Mouse (Mus musculus) MN1 (cell line): ENCODE data around the gene Itga8.

Experiments
- DNase-seq: peaks from one replicate; pipeline ENCODE4 v3.0.0-alpha.2; 2016; ENCODE audit warnings: low spot score

Itga8 gene

DNA sequence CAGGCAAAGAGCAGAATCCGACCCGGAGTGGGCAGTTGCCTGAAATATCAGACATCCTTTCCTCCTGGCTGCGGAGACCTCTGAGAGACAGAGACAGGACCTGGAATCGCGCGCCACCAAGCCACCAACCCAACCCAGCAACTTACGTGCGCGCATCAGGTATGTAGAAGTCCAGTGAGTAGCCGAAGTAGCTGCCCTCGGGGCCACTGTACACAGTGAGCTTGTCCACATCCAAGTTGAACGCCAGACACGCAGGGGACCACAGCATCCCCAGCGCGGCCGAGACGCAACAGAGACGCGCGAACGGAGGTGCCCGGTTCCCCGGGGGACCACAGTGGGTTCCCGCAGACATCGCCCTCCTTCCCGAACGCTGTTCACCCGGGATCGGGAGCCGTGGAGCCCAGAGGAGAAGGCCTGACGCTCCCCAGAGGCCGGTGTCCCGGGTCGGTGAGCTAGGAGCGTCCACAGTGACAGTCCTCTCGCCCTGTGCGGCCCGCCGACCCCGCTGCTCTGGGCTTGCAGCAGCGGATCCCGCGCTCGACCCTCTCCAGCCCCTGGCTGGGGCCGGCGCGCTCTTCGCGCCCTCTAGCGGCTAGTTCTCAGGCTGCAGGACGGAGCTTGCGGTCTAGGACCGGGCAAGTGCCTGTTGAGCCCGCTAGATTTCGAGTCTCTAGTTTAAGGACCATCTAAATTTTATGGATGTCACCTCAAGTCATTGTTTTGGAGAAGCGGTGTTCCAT is at the start of gene Itga8:
Itga8 (minus strand) TSS at position 492 of the 740 bp plus-strand sequence.
- DNase-seq, result peak; percentile 86

DNA sequence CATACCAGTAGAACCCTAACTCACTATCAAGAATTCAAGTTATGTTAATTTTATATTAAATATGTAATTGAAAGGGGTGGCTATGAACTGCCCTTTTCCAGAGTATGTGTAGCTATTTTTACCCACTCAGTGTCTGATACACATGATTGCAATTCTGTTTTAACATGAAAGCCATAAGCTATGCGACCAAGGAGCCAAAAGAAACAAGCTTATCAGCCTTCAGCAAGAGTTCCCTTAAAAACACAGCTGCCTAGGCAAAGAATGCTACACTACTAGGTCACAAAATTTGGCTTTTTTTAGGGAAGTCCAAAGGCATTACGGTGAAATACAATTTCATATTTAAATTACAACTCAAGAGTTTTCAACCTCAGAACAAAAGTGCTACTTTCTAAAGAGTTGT is 47.2 kb upstream of the Itga8 start:
- no peak for DNase-seq

DNA sequence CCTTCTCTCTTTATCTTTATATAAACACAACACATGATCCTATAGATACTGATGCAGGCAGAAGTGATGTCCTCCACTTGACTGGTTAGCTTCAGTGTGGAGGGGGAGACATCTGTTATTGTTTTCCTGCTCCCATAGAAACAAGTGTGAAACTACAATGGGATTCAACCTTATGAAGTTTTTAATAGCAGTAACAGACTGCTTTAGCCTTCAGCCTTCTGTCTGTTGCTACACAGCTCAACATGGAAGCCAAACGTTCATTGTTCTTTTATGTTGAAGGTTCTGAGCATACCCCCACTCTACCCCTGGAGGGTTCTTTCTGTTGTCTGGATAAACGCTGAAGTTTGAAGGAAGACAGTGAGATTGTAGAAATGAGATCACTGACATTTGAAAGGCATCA is 30.2 kb upstream of the Itga8 start:
- no peak for DNase-seq

DNA sequence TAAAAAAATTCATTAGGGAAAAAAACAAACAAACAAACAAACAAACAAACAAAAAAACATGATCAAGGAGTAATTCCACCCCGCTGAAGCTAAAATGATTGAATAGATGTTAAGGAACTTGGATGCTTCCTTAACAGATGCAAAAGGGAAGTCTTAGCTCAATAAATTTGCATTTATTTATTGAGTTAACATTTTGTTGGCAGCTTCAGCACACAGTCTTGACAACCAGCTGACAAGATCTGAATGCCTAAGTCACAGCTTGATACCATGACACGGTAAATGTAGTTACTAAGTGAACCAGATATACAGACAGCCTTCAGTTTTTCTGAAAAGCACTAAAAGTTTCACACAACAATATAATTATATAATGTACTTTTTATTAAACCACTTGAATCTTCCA is 27.9 kb upstream of the Itga8 start:
- no peak for DNase-seq

DNA sequence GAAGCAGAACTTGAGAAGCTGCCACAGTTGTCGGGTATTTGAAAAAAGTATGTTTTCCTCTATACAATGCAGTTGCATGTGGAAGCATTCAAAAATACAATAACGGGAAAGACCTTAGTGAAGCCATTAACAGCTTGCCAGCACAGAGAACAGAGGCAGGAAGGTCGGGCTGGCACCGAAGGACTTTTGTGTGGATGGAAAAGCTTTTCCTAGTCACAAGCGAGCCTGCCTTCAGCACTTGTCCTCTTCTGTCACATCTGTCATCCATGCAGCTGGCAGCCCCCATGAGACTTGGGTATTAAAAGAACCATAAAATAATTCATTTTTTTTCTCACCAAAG is 27.3 kb upstream of the Itga8 start:
- no peak for DNase-seq

DNA sequence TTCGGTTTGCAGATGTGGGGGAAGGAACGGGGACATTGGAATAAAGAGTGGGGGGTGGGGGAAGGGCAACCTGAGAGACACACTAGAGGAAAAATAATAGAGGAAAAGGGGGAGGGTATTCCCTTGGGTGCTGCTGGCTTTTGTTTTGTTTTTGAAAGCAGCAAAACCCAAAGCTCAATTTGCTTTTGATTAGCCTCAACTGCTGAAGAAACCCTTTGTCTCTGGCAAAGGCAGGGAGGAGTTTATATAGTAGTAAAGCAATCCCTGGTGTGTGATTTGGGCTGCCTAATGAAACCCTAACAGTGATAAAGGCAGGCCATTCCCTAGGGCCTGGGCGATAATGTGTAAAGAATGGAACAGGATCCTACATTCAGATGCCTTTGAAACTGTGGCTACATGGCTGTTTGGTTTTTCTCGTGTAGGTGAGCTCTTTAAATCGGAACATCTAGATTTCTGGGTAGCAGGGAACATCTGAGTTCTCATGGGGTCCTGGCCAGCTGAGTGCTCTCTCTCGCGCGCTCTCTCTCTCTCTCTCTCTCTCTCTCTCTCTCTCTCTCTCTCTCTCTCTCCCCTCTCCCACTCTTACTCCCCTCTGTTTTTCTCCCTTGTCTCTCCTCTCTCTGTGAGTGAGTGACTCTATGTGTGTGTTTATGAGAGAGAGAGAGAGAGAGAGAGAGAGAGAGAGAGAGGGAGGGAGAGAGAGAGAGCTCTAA is 26.8 kb upstream of the Itga8 start:
- DNase-seq, result no peak

DNA sequence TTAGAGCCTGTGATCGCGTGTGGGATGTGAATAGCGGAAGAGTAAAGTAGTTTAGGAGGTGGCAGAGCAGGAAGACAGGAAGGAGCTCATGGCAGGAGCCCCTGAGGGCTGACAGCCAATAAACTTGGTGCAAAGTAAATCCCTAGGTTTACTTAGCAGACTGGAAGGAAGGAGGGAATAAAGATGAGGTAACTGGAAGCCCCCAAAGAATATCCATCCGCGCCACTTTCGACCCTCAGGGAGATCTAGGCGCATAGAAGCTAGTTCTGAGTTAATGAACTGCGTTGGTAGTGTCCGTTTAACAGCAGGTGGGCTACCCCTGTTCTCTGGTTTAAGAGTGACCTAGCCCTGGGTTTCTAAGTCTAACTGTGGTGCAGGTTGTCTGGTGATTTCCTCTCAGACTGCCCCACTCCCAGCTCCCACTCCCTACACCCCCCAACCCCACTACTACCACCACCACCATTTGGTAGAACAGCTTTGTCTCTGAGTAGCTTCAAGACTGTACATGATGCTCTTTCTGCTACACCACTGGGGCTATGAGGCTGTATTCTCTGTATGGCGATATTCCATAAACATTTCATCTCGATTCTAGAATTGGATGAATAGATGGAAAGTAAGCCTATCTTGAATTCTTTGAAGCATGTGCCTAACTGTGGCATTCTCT is 26.1 kb upstream of the Itga8 start:
- no peak for DNase-seq

DNA sequence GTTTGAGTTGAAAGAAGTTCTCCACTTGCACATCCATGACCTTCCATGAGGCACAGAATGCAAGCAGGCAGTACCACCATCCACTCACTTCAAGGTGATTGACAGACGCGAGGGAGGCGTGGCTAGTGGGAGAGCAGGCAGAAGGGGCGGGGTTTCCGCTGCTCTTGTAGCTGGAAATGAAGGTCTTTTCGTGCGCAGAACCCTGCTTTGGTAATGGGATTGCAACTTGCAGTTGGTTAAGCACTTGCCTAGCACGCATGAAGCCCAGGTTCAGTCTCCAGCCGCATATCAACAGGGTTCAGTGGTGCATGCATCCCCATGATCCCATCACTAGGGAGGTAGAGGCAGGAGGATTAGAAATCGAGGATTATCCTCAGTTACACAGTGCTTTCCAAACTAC is 25.5 kb upstream of the Itga8 start:
- no peak for DNase-seq

DNA sequence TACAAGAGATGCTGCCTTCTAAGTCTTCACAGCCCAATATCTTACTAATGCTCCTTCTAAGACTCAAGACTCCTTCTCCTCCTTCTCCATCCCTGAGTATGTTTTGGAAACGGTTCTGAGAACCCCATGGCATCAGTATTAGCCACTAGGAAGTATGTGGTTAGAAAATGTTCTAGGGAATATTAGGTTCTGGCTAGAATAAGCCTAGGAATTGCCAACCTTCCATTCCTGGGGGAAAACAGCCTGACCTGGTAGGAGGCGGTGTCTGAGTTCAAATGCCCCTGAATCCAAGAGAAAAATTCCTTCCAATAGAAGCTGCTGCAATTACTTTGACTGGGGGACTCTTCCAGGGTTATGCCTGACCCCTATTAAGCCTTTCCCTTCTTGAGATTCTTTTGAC is 24.1 kb upstream of the Itga8 start:
- DNase-seq, result no peak

DNA sequence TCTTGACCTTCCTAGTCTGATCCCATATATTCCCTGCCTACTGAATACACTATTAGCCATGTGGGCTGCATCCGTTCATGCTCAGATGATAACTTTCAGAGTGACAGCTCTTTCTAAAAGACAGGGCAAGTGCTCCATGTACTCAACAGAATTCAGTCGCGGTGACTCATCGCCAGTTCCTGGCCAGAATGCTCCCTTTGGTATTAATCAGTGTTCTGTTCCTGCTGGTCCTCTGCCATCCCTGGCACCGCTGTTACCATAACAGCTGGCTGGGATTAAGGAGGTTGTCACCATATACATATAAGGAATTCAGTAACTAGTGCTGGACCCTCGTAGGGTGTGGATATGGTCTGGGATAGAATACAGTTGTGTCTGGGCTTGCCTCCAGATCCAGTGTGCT is 23.7 kb upstream of the Itga8 start:
- peak; percentile 86 for DNase-seq

DNA sequence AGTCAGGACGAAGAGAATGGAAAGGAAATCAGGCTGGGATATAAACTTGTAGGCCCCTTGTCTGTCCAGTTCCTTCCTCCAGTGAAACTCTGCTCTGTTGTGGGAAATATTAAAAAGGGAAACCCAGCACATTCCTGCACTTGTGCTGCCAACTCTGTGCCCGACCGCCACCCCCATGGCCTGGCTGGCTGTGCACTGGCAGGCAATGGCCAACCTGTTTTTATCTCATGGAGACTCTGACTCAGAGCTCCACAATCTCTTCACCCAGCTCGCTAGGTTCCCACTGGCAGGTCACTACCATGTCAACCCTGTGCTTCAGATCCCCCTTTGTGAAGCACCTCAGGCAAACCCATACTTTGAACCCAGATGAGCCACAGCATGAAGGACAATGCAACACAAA is 19.2 kb upstream of the Itga8 start:
- no peak for DNase-seq

DNA sequence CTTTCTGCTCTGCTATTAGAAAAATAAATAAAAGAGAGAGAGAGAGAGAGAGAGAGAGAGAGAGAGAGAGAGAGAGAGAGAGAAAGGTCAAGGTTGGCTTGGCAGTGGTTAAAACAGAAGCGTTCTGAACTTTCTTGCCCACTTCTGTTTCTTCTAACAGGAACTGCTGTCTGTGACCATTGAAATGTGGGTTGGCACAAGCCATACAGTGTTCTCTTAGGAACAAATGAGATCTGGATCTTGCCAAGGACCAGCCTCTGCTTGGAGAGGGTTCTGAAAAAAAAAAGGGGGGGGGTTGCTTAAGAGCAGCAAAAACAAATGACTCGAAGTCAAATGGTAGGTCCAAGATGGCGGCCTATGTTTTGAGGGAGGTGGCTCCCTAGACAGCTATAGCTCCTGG is 17.0 kb upstream of the Itga8 start:
- no peak for DNase-seq

DNA sequence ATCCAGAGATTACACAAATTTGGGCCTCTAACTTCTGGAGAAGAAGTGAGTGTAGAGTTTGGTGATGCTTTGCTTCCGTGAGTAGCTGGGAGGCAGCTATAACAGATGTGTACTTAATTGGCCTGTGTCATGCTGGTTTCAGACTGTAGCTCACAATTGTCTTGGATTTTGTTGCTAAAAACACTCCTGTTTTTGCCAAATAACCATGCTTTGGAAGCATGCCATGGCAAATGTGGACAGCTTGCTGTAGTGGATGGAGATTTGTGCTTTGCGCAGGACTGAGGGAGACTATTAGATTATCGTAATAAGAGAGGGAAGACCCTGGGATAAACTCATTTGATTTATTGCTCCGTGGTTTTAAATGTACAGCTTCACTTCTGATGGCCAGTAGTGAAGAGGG is 16.3 kb upstream of the Itga8 start:
- DNase-seq, result peak; percentile 81

DNA sequence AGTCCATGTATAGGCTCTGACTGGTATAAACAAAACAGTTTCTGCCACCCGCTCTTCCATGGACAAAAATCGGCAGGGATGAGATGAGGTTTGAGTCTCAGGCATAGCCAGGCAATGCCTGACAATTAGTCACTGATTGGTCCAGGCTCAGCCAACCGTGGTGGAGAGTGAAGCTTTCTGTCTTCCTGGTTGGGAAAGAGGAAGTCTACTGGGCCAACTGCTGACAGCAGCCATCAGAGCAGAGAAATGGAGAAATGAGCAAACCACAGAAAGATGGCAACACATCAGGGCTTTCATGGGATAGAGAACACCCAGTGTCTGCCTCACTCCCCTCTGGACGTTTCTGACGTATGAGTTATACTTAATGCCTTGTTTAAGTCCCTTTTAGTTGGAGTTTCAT is 15.6 kb upstream of the Itga8 start:
- peak; percentile 63 for DNase-seq

DNA sequence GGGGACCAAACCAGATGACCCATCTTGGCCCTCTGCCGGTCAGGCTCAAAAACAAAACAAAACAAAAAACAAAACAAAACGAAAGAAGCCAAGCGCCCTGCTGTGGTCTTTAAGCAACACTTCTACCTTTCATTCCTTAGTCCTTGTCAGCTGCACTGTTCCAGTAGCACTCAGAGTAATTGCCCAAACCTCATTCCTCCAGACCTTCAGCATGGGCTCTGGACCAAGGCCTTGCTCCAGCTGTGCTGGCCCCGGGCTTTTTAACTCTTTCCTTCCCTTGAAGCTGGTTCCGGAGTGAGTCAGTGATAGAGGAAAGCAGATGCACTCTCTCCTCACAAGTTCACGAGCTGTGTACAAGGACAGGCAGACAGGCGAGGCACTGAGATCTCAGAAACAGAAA is 14.6 kb upstream of the Itga8 start:
- peak; percentile 36 for DNase-seq

DNA sequence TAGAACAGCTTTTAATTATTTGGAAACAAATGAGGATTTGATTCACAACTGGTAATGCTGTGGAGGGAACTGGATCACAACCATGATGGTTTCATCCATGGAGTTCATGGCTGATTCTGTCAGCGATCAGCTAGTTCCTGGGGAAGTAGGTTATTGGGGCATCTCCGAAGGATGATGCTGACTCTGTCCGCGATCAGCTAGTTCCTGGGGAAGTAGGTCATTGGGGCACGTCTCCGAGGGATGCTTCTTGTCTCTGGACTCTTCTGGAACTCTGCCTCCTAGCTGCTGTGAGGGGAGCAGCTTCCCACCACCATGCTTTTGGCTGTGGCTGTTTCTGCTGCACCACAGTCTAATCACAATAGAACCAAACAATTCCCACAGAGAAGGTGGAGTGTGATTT is 12.3 kb upstream of the Itga8 start:
- DNase-seq, result no peak

DNA sequence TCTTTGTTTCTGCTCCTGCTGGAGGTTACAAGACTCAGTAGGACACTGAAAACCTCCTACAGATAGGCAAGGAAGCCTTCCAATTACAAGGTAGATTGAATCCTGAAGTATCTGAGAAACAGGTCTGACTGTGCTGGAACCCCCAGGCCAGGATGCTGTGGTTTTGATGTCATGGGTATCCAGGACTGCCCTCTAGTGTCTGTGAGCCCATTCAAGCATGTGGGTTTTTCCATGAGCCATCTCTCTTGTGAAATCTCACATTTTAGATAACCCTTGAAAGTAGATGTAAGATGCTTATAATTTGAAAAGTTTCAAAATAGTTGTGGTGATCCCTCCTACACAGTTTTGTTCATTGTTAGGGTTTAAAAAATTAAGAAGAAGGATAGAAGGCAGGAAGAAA is 6.7 kb upstream of the Itga8 start:
- DNase-seq, result no peak

DNA sequence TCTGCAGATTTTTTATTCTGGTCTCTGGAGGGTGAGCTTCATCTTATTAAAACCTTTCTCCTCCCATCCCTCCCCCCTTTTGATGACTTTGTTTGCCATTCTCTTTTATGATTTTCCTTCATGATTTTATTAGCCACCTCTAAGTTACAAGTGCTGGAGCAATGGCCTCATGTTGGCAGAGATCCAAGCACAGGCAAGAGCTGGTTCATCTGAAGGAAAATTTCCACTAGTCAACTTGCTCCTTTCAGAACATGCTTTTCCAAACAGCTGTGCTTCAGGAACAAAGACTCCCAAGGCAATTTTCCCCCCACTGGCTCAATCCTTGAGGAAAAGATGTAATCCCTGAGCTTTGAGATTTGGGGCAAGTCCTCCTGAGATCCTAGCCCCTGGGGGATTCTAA is 5.6 kb upstream of the Itga8 start:
- peak; percentile 46 for DNase-seq

DNA sequence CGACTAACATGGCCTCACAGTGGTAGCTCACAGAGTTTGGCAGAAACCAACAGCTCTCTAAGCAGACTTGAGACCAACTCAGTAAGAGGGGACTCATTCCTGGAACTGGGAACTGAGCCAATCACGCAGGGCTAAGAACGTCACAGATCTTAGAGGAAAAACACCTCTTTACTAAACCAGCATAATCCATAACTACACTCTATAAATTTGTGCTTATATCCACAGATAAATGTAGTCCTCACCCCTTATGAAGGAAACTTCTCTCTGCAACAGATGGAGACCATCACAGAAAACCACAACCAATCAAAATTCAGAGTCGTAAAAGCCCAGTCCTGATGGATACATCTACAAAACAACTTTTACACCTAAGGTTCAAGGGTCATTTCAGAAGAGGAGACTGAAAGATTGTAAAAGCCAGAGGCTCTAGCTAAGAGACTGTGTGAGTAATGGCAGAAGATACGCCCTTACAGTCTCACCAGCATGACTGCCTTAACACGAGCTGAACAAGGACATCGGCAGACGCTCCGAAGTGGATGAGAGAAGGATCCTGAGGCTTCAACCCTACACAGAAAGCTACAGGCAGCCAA is 3.4 kb upstream of the Itga8 start:
- DNase-seq, result no peak

DNA sequence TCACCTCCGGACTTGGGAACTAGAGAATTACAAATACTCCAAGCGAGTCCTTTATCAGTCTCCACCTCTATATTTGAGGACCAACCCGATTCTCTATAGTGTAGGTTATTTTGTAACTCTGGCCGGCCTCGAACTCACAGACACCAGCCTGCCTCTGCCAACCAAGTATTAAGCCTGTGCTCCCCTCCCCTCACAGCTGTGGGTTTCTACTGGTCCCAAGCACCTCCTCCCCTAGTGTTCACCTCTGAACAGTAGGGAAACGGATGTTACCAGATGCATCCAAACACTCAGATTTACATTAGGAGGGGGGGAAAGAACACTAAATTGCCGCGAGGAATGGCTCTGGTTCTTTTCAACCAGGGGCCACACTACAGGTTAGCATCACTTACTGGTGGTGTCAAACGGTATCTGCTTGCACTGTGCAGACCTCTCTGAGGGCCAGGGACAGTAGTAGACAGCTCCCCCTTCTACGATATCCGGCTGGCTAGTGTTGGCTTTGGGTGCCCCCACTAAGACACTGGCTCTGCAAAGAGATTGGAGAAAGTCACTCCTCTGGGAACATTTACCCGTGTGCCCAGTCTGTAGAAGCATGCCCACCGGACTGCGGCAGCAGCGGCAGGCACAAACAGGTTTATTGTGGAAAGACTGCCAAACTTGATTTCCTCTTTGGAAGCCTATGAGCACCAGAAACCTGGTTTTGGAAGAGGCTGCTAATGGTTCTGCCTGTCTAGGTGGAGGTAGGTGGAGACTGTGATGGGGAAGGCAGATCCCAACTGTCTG is 1.1 kb downstream of the Itga8 start:
- peak; percentile 49 for DNase-seq

DNA sequence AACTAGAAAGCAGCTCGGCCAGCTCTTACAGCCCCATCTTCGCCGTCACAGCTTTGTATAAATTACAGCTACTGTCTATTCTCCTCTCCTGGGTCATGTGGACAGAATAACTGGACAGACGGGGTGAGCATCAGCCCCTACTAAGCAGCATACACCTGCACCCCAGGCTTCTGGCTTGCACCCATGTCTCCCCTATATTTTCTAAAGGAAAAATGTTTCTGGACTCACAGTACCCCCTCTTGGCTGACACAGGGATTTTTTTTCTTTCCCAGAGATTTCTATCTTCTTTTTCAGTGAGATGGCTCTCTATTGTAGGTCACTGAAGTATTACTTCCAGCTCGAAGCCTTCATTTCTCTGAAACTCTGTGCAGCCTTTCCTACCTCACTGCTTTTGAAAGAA is 4.4 kb downstream of the Itga8 start:
- DNase-seq, result no peak

DNA sequence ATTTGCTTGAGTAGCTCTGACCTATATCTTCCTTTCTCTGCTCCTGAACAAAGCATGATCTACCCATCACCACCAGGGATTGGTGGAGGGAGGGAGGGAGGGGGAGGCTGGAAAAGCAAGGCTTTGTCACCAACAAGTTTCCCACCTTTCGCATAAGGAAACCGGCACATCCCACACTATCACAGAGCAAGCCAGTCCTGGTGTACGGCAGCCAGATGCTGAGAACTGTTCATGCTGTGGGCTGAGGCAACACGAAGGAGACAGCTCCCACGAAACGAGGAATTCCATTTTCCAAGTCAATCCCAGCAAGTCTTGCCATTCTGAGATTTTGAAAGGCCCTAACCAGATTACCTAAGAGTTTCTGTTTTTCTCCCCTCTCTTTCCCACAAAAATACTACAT is 6.6 kb downstream of the Itga8 start:
- DNase-seq, result no peak
